Mouse (Mus musculus) kidney, embryonic 15.5 days (tissue): ENCODE data around the gene Kcmf1. TPM values are rescaled to one million over a fixed set of nuclear protein-coding genes. Genes with fewer than 3 reads are reported as not detected.

ENCODE experiments used
- ATAC-seq: fragments of 200-750 bp; cut with Nextera tagmentation; replicated peaks from 2 replicates; pipeline ENCODE4 v1.8.0; 2017; ENCODE audit warnings: moderate TSS enrichment; ENCODE audit not compliant: low FRiP score
- H3K27ac ChIP-seq: fragments of 300-500 bp; sonication (generic); 2 replicates; pipeline ENCODE4 v1.5.1; 2015; ENCODE audit warnings: mild to moderate bottlenecking, inconsistent platforms
- H3K27me3 ChIP-seq: fragments of 300-500 bp; sonication (generic); 2 replicates; pipeline ENCODE4 v1.6.1; 2015; ENCODE audit warnings: inconsistent platforms
- H3K36me3 ChIP-seq: fragments of 300-500 bp; sonication (generic); 2 replicates; pipeline ENCODE4 v1.6.1; 2015; ENCODE audit warnings: inconsistent platforms
- H3K4me1 ChIP-seq: fragments of 300-500 bp; sonication (generic); 2 replicates; pipeline ENCODE4 v1.6.1; 2015; ENCODE audit warnings: inconsistent platforms
- H3K4me2 ChIP-seq: fragments of 300-500 bp; sonication (generic); 2 replicates; pipeline ENCODE4 v1.6.1; 2015; ENCODE audit warnings: moderate library complexity, mild to moderate bottlenecking, inconsistent platforms
- H3K4me3 ChIP-seq: fragments of 300-500 bp; sonication (generic); replicated peaks from 2 replicates; pipeline ENCODE4 v1.5.1; 2015; ENCODE audit warnings: mild to moderate bottlenecking, inconsistent platforms
- H3K9ac ChIP-seq: fragments of 300-500 bp; sonication (generic); 2 replicates; pipeline ENCODE4 v1.6.1; 2015; ENCODE audit warnings: mild to moderate bottlenecking, inconsistent platforms
- H3K9me3 ChIP-seq: fragments of 300-500 bp; sonication (generic); replicated peaks from 2 replicates; pipeline ENCODE4 v1.6.1; 2016; ENCODE audit warnings: inconsistent platforms
- WGBS: fragments of 180-500 bp; shearing (Covaris S2); methylation state at CpG from one replicate; pipeline ENCODE4 v1.1.7; 2015; ENCODE audit warnings: mixed read lengths; 5-methylcytosine and 5-hydroxymethylcytosine counted together
- polyA plus RNA-seq: library from polyadenylated mRNA; unstranded; fragments of >200 nt; fragmentation: Nextera tagmentation; extraction: Ambion mirVana; gene quantifications from 2 replicates; pipeline ENCODE4 v1.2.1, GENCODE M21; 2015

Kcmf1 gene
- polyA plus RNA-seq: 33.1 and 36.6 TPM in 2 replicates

GRCm38 (mm10) chr6:72899781-72900681 is at the start of gene Kcmf1:
Gene Kcmf1 (minus strand): TSS chr6:72899979.
- Histone ChIP-seq H3K27ac (peak within 1 kb of the TSS; percentile 99), H3K9me3 (no peaks in the 10 kb centered on the region), H3K4me1 (peaks cover 38% of the 10 kb centered on the region), H3K27me3 (no peaks in the 10 kb centered on the region), H3K9ac (peak within 1 kb of the TSS; percentile 99), H3K36me3 (peaks cover 6% of the 10 kb centered on the region; the same call in 1 of the 2 replicates), H3K4me2 (peak within 1 kb of the TSS; percentile 80), H3K4me3 (peak within 1 kb of the TSS; percentile 98)
- WGBS: under 1% methylated on average over 109 of the region's 113 CpGs
- peak; percentile 87 for ATAC-seq

- no peak for ATAC-seq
- no peaks in the 10 kb centered on the region for H3K4me1 ChIP-seq
- peaks cover 8% of the 10 kb centered on the region; the same call in 1 of the 2 replicates for H3K9me3 ChIP-seq
- no peaks in the 10 kb centered on the region for H3K27me3 ChIP-seq
- no peak overlapping the region for H3K9ac ChIP-seq
- no peaks in the 10 kb centered on the region for H3K36me3 ChIP-seq
- 76% methylated on average over 9 of the region's 9 CpGs for WGBS
- H3K4me3 ChIP-seq: no peak overlapping the region
- no peak overlapping the region for H3K4me2 ChIP-seq
- no peak overlapping the region for H3K27ac ChIP-seq
Measured at GRCm38 (mm10) chr6:72949161-72949756, 49.5 kb upstream of the Kcmf1 start.

GRCm38 (mm10) chr6:72948392-72948791 is 48.6 kb upstream of the Kcmf1 start:
- no peaks in the 10 kb centered on the region for H3K4me1 ChIP-seq
- 86% methylated on average over 3 of the region's 3 CpGs for WGBS
- H3K4me2 ChIP-seq: no peak overlapping the region
- no peak overlapping the region for H3K9ac ChIP-seq
- H3K27me3 ChIP-seq: no peaks in the 10 kb centered on the region
- no peak overlapping the region for H3K27ac ChIP-seq
- no peak overlapping the region for H3K4me3 ChIP-seq
- H3K36me3 ChIP-seq: no peaks in the 10 kb centered on the region
- no peak for ATAC-seq
- peaks cover 8% of the 10 kb centered on the region; the same call in 1 of the 2 replicates for H3K9me3 ChIP-seq

GRCm38 (mm10) chr6:72947960-72948359 is 48.2 kb upstream of the Kcmf1 start:
- no peak overlapping the region for H3K9ac ChIP-seq
- H3K27ac ChIP-seq: no peak overlapping the region
- H3K4me3 ChIP-seq: no peak overlapping the region
- WGBS: 67% methylated on average over 6 of the region's 6 CpGs
- ATAC-seq: no peak
- H3K27me3 ChIP-seq: no peaks in the 10 kb centered on the region
- H3K9me3 ChIP-seq: peaks cover 8% of the 10 kb centered on the region; the same call in 1 of the 2 replicates
- no peaks in the 10 kb centered on the region for H3K4me1 ChIP-seq
- H3K4me2 ChIP-seq: no peak overlapping the region
- no peaks in the 10 kb centered on the region for H3K36me3 ChIP-seq

GRCm38 (mm10) chr6:72940493-72940892 is 40.7 kb upstream of the Kcmf1 start:
- ATAC-seq: no peak; the same call in 1 of the 2 replicates
- 13% methylated on average over 3 of the region's 3 CpGs for WGBS
- no peak overlapping the region for H3K9ac ChIP-seq
- H3K36me3 ChIP-seq: no peaks in the 10 kb centered on the region
- H3K4me1 ChIP-seq: no peaks in the 10 kb centered on the region
- no peaks in the 10 kb centered on the region for H3K27me3 ChIP-seq
- H3K27ac ChIP-seq: no peak overlapping the region
- H3K4me2 ChIP-seq: no peak overlapping the region
- H3K4me3 ChIP-seq: no peak overlapping the region
- H3K9me3 ChIP-seq: no peaks in the 10 kb centered on the region

- no peak for ATAC-seq
- Histone ChIP-seq H3K4me1 (no peaks in the 10 kb centered on the region), H3K27ac (no peak overlapping the region), H3K27me3 (no peaks in the 10 kb centered on the region), H3K9me3 (no peaks in the 10 kb centered on the region), H3K4me3 (no peak overlapping the region), H3K36me3 (no peaks in the 10 kb centered on the region), H3K4me2 (no peak overlapping the region), H3K9ac (no peak overlapping the region)
- WGBS: 69% methylated on average over 5 of the region's 5 CpGs
Measured at GRCm38 (mm10) chr6:72937859-72938258, 38.1 kb upstream of the Kcmf1 start.

- Histone ChIP-seq H3K9me3 (no peaks in the 10 kb centered on the region), H3K27me3 (no peaks in the 10 kb centered on the region), H3K4me1 (no peaks in the 10 kb centered on the region), H3K4me2 (no peak overlapping the region), H3K27ac (no peak overlapping the region), H3K9ac (no peak overlapping the region), H3K4me3 (no peak overlapping the region), H3K36me3 (no peaks in the 10 kb centered on the region)
- 80% methylated on average over 3 of the region's 3 CpGs for WGBS
- ATAC-seq: no peak
Measured at GRCm38 (mm10) chr6:72937430-72937829, 37.7 kb upstream of the Kcmf1 start.

- Histone ChIP-seq H3K4me3 (no peak overlapping the region), H3K27ac (no peak overlapping the region), H3K4me2 (no peak overlapping the region), H3K36me3 (no peaks in the 10 kb centered on the region), H3K9ac (no peak overlapping the region), H3K27me3 (no peaks in the 10 kb centered on the region), H3K9me3 (no peaks in the 10 kb centered on the region), H3K4me1 (no peaks in the 10 kb centered on the region)
- ATAC-seq: no peak
- WGBS: 83% methylated on average over 1 of the region's 1 CpGs
Measured at GRCm38 (mm10) chr6:72932955-72933354, 33.2 kb upstream of the Kcmf1 start.

- 82% methylated on average over 3 of the region's 3 CpGs for WGBS
- no peak overlapping the region for H3K9ac ChIP-seq
- H3K36me3 ChIP-seq: no peaks in the 10 kb centered on the region
- H3K9me3 ChIP-seq: no peaks in the 10 kb centered on the region
- ATAC-seq: no peak
- H3K27ac ChIP-seq: no peak overlapping the region
- H3K4me3 ChIP-seq: no peak overlapping the region
- H3K27me3 ChIP-seq: no peaks in the 10 kb centered on the region
- H3K4me2 ChIP-seq: no peak overlapping the region
- peaks cover 13% of the 10 kb centered on the region for H3K4me1 ChIP-seq
Measured at GRCm38 (mm10) chr6:72931533-72931932, 31.8 kb upstream of the Kcmf1 start.

- 87% methylated on average over 4 of the region's 4 CpGs for WGBS
- Histone ChIP-seq H3K36me3 (no peaks in the 10 kb centered on the region), H3K4me2 (no peak overlapping the region), H3K27me3 (no peaks in the 10 kb centered on the region), H3K27ac (no peak overlapping the region), H3K4me1 (peaks cover 17% of the 10 kb centered on the region), H3K4me3 (no peak overlapping the region), H3K9ac (no peak overlapping the region), H3K9me3 (no peaks in the 10 kb centered on the region)
- no peak for ATAC-seq
Measured at GRCm38 (mm10) chr6:72929795-72930398, 30.1 kb upstream of the Kcmf1 start.

- WGBS: 14% methylated on average over 9 of the region's 9 CpGs
- peaks cover 17% of the 10 kb centered on the region for H3K4me1 ChIP-seq
- H3K9me3 ChIP-seq: no peaks in the 10 kb centered on the region
- peak overlapping the region; percentile 50 for H3K27ac ChIP-seq
- ATAC-seq: peak; percentile 94
- peak overlapping the region; percentile 5; the same call in 1 of the 2 replicates for H3K4me2 ChIP-seq
- no peak overlapping the region for H3K9ac ChIP-seq
- no peaks in the 10 kb centered on the region for H3K27me3 ChIP-seq
- no peaks in the 10 kb centered on the region for H3K36me3 ChIP-seq
- no peak overlapping the region for H3K4me3 ChIP-seq
Measured at GRCm38 (mm10) chr6:72926755-72927482, 27.1 kb upstream of the Kcmf1 start.
